Mouse (Mus musculus) midbrain, embryonic 11.5 days (tissue): ENCODE measurements around the gene Syngr1. TPM values are rescaled to one million over a fixed set of nuclear protein-coding genes. Genes with fewer than 3 reads are reported as not detected.

Source experiments
- ATAC-seq: fragments of 200-750 bp; cut with Nextera tagmentation; 2 replicates; pipeline ENCODE4 v1.8.0; 2017; ENCODE audit warnings: moderate TSS enrichment, moderate library complexity; ENCODE audit not compliant: low FRiP score
- DNase-seq: peaks from one replicate; pipeline ENCODE4 v3.0.0; 2015; ENCODE audit warnings: low spot score; ENCODE audit errors: missing footprints
- H3K27ac ChIP-seq: fragments of 300-500 bp; sonication (generic); 2 replicates; pipeline ENCODE4 v1.5.1; 2014; ENCODE audit warnings: low read depth, low read length
- H3K27me3 ChIP-seq: fragments of 300-500 bp; sonication (generic); 2 replicates; pipeline ENCODE4 v1.6.1; 2014; ENCODE audit warnings: mild to moderate bottlenecking, low read length, moderate library complexity, mixed read lengths; ENCODE audit not compliant: control insufficient read depth, insufficient read depth
- H3K36me3 ChIP-seq: fragments of 300-500 bp; sonication (generic); 2 replicates; pipeline ENCODE4 v1.6.1; 2014; ENCODE audit warnings: mild to moderate bottlenecking, low read length, moderate library complexity, mixed read lengths; ENCODE audit not compliant: control insufficient read depth, insufficient read depth
- H3K4me1 ChIP-seq: fragments of 300-500 bp; sonication (generic); 2 replicates; pipeline ENCODE4 v1.6.1; 2014; ENCODE audit warnings: low read length; ENCODE audit not compliant: control insufficient read depth, insufficient read depth
- H3K4me2 ChIP-seq: fragments of 300-500 bp; sonication (generic); 2 replicates; pipeline ENCODE4 v1.6.1; 2014; ENCODE audit warnings: mild to moderate bottlenecking, moderate library complexity
- H3K4me3 ChIP-seq: fragments of 300-500 bp; sonication (generic); 2 replicates; pipeline ENCODE4 v1.5.1; 2014; ENCODE audit warnings: low read depth, low read length
- H3K9ac ChIP-seq: fragments of 300-500 bp; sonication (generic); 2 replicates; pipeline ENCODE4 v1.6.1; 2014; ENCODE audit warnings: low read length
- H3K9me3 ChIP-seq: fragments of 300-500 bp; sonication (generic); 2 replicates; pipeline ENCODE4 v1.6.1; 2016; ENCODE audit warnings: low read length; ENCODE audit not compliant: control insufficient read depth
- WGBS: fragments of 180-500 bp; shearing (Covaris S2); extraction: QIAGEN DNeasy Blood & Tissue Kit; methylation state at CpG from one replicate; pipeline ENCODE4 v1.1.7; 2014; 5-methylcytosine and 5-hydroxymethylcytosine counted together
- polyA plus RNA-seq: library from polyadenylated mRNA; unstranded; fragments of >200 nt; fragmentation: Nextera tagmentation; extraction: Ambion mirVana; gene quantifications from 2 replicates; pipeline ENCODE4 v1.2.1, GENCODE M21; 2014

Gene Syngr1
- polyA plus RNA-seq, 1 experiment from 2014 or later = 7.4 TPM

DNA sequence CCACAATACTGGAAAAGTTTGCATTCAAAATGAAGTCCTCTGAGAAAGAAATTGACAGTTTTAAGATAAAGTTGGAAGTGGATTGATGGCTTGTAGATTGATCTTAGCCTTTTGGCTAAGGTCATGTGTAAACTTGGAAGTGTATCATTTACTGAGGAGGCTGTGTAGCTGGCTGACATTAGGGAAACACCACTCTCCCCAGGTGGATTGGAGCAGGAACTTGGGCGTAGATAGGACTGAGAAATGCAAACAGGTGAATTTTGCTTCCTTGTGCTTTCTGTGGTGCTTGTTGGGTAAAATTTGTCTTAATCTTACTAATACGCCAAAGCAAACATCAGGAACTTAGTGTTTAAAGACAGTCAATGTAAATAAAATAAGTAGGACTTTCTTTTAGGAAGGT, 49.2 kb downstream of the Syngr1 start:
- H3K9ac ChIP-seq = no peak overlapping the region
- no peak overlapping the region for H3K27ac ChIP-seq
- H3K9me3 ChIP-seq = no peaks in the 10 kb centered on the region
- H3K4me1 ChIP-seq = no peaks in the 10 kb centered on the region
- H3K27me3 ChIP-seq = no peaks in the 10 kb centered on the region
- H3K4me3 ChIP-seq = no peak overlapping the region
- DNase-seq (no peak), ATAC-seq (no peak)
- H3K4me2 ChIP-seq = no peak overlapping the region
- no peaks in the 10 kb centered on the region for H3K36me3 ChIP-seq
- 94% methylated on average over 2 of the region's 2 CpGs for WGBS

DNA sequence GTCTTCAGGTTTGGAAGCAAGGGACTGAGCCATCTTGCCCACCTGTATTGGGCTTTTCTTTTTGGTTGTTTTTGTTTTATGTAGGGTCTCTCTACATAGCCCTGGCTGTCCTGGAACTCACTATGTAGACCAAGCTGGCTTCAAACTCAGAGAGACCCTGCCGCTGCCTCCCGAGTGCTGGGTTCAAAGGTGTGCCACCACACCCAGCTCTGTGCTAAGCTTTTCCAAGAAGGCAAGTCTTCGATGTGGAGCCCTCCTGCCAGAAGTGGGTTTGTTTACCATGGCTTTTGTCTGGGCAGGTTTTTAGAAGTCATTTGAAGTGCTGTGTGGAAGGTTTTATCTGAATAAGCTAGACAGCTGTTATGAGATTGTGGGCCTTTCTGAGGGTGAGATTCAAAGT, 49.7 kb downstream of the Syngr1 start:
- ATAC-seq (no peak), DNase-seq (no peak)
- no peaks in the 10 kb centered on the region for H3K27me3 ChIP-seq
- no peaks in the 10 kb centered on the region for H3K36me3 ChIP-seq
- no peak overlapping the region for H3K9ac ChIP-seq
- H3K4me2 ChIP-seq = no peak overlapping the region
- H3K27ac ChIP-seq = no peak overlapping the region
- no peak overlapping the region for H3K4me3 ChIP-seq
- no peaks in the 10 kb centered on the region for H3K9me3 ChIP-seq
- H3K4me1 ChIP-seq = no peaks in the 10 kb centered on the region
- 92% methylated on average over 3 of the region's 3 CpGs for WGBS

DNA sequence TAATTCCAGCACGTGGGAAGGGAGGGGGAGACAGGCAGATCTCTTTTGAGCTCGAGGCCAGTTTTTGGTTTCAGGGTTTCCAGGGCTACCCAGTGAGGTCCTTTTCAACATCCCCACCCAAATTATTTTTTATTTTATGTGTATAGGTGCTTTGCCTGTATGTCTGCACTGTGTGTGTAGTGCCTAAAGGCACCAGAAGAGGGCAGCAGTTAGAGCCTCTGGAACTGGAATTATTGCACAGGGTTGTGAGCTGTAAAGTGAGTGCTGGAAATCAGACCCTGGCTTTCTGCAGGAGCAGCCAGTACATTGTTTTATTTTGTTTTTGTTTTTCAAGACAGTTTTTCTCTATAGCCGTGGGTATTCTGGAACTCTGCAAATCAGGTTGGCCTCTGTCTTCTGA, 51.0 kb downstream of the Syngr1 start:
- Histone ChIP-seq H3K4me2 (no peak overlapping the region), H3K27me3 (no peaks in the 10 kb centered on the region), H3K4me3 (no peak overlapping the region), H3K9ac (no peak overlapping the region), H3K36me3 (no peaks in the 10 kb centered on the region), H3K27ac (no peak overlapping the region), H3K4me1 (no peaks in the 10 kb centered on the region; the same call in 1 of the 2 replicates), H3K9me3 (no peaks in the 10 kb centered on the region)
- no peak for ATAC-seq
- peak; percentile 56 for DNase-seq
- WGBS = 96% methylated on average over 3 of the region's 3 CpGs

DNA sequence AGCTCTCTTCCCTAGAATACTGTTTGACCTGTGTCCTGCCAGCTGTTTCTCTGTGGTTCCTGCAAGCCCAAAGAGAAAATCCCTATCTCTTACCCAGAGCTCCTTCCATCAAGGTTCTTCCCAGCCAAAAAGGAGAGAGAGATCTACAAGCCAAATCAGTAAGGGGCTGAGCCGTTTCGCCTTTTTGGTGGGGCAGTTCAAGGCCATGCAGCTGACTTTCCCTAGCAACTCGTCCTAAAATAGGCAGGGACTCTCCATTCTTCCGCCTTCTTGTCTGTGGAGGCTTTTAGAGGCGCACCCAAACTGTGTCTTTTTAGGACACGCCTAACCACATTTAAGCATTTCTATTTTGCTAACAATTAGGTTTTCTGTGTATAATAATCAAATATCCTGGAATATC, 52.6 kb downstream of the Syngr1 start:
- H3K4me1 ChIP-seq = no peaks in the 10 kb centered on the region; the same call in 1 of the 2 replicates
- H3K4me2 ChIP-seq = no peak overlapping the region
- ATAC-seq (no peak), DNase-seq (no peak)
- no peak overlapping the region for H3K4me3 ChIP-seq
- H3K36me3 ChIP-seq = no peaks in the 10 kb centered on the region
- WGBS = 90% methylated on average over 6 of the region's 6 CpGs
- H3K27ac ChIP-seq = no peak overlapping the region
- no peaks in the 10 kb centered on the region for H3K9me3 ChIP-seq
- no peaks in the 10 kb centered on the region for H3K27me3 ChIP-seq
- no peak overlapping the region for H3K9ac ChIP-seq

DNA sequence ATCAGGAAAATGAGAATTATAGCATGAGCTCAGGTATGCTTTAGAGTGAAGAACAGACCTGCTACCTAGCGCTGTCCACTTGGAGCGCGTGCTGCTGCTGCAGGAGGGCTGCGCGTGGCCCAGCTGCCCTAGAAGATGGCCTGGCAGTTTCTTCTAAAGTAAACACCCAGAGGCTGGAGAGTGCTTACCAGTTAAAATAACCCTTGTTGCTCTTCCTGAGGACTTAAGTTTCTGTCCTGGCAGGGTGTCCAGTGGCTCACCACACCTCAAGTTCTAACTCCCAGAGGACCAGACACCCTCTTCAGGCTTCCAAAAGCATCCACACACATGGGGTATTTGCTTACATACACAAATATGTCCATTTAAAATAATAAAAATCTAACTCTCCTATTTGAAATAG, 54.3 kb downstream of the Syngr1 start:
- Histone ChIP-seq H3K4me2 (no peak overlapping the region), H3K4me3 (no peak overlapping the region), H3K27me3 (no peaks in the 10 kb centered on the region), H3K36me3 (0 out of 2 replicates have a peak, but pooled peaks cover 2% of the 10 kb centered on the region), H3K27ac (no peak overlapping the region), H3K4me1 (no peaks in the 10 kb centered on the region; the same call in 1 of the 2 replicates), H3K9ac (no peak overlapping the region), H3K9me3 (no peaks in the 10 kb centered on the region)
- DNase-seq (peak; percentile 61), ATAC-seq (no peak)
- WGBS = 94% methylated on average over 5 of the region's 5 CpGs

DNA sequence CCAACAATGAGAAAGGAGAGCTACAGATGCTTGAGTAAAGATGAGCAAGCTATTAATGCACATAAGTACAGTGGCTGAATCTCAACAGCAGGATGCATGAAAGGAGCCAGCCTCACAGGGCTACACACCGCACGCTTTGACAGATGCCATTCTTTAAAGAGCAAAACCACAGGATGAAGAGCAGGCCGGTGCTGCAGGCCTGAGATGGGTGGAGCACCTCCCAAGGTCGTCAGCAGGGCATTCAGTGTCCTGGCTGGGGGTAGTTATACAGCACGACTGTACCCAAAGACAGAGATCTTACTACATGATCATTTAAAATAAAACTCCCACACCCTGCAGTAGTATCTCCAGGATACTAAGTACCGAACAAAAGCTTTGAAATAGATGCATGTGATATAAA, 55.0 kb downstream of the Syngr1 start:
- ATAC-seq = no peak
- Histone ChIP-seq H3K4me3 (no peak overlapping the region), H3K9me3 (no peaks in the 10 kb centered on the region), H3K4me1 (no peaks in the 10 kb centered on the region; the same call in 1 of the 2 replicates), H3K9ac (no peak overlapping the region), H3K36me3 (0 out of 2 replicates have a peak, but pooled peaks cover 4% of the 10 kb centered on the region), H3K27ac (no peak overlapping the region), H3K4me2 (no peak overlapping the region), H3K27me3 (no peaks in the 10 kb centered on the region)
- DNase-seq = peak; percentile 77
- WGBS = 78% methylated on average over 6 of the region's 6 CpGs

DNA sequence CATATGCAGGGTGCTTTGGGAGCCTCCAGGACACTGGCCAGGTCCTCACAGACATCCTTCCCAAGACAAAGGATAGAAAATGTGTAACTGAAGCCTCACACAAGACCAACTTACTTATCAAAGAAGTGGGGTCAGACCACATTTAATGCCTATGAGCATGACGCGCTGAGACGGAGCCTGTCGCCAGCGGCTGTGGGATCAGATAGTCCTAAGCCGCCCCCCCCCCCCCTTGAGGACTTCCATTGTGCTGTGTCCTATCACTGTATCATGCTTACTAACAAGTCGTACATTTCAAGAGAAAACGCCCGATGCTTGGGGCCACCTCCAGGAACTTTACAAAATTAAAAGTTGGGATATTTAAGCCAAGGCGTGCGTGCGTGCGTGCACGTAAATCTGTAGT, 56.0 kb downstream of the Syngr1 start:
- no peak overlapping the region for H3K9ac ChIP-seq
- H3K27me3 ChIP-seq = no peaks in the 10 kb centered on the region
- 83% methylated on average over 13 of the region's 14 CpGs for WGBS
- no peak overlapping the region for H3K4me2 ChIP-seq
- DNase-seq (peak; percentile 54), ATAC-seq (no peak)
- no peak overlapping the region for H3K27ac ChIP-seq
- no peak overlapping the region for H3K4me3 ChIP-seq
- H3K36me3 ChIP-seq = peaks cover 6% of the 10 kb centered on the region; the same call in 1 of the 2 replicates
- no peaks in the 10 kb centered on the region; the same call in 1 of the 2 replicates for H3K4me1 ChIP-seq
- H3K9me3 ChIP-seq = no peaks in the 10 kb centered on the region

DNA sequence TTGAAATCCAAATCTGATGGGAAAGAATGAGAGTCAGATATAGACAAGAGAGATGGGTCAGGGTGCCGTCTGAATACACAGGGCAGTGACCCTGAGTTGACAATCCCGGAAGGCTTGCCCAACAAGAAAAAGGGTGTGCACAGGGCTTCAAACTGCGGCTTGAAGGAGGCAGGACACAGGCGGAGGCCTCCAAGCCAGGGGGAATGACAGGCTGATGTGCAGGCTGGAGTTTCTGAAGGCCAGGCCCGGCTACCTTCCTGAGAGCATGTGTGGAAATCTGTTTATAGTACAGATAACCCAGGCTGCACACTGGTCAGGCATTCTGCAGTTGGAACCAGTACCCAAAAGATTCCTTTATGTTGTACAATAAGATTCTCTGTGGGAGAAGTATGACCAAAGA, 56.4 kb downstream of the Syngr1 start:
- peaks cover 6% of the 10 kb centered on the region; the same call in 1 of the 2 replicates for H3K36me3 ChIP-seq
- 69% methylated on average over 5 of the region's 5 CpGs for WGBS

DNA sequence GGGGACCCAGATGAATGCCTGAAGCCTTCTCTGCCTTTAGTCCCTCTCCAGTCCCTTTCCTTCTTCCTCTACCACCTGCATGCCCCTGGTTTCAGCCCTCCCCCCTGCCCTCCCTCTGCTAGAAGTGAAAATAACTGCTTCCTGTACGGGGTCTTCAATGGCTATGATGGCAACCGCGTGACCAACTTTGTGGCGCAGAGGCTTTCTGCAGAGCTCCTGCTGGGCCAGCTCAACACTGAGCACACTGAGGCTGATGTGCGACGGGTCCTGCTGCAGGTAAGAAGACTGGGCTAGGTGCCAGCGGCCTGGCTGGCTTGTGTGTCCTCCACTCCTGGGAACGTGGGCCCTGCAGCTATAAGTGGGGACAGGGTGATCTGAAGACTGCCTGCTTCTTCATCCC, 57.4 kb downstream of the Syngr1 start:
- Histone ChIP-seq H3K27me3 (no peaks in the 10 kb centered on the region), H3K36me3 (peaks cover 11% of the 10 kb centered on the region; the same call in 1 of the 2 replicates), H3K4me2 (no peak overlapping the region), H3K9me3 (no peaks in the 10 kb centered on the region), H3K4me1 (no peaks in the 10 kb centered on the region; the same call in 1 of the 2 replicates), H3K4me3 (no peak overlapping the region), H3K9ac (no peak overlapping the region), H3K27ac (no peak overlapping the region)
- no peak for ATAC-seq
- peak; percentile 64 for DNase-seq
- WGBS = 85% methylated on average over 8 of the region's 8 CpGs

More for the DNA sequence above, 56.4 kb downstream of the Syngr1 start:
- DNase-seq (peak; percentile 76), ATAC-seq (no peak)
- Histone ChIP-seq H3K4me3 (no peak overlapping the region), H3K9ac (no peak overlapping the region), H3K9me3 (no peaks in the 10 kb centered on the region), H3K4me1 (no peaks in the 10 kb centered on the region; the same call in 1 of the 2 replicates), H3K4me2 (no peak overlapping the region), H3K27ac (no peak overlapping the region), H3K27me3 (no peaks in the 10 kb centered on the region)
